Mouse (Mus musculus): ENCODE results near the gene Cldn16. TPM values are rescaled to one million over a fixed set of nuclear protein-coding genes. Genes with fewer than 3 reads are reported as not detected.

The Cldn16 gene
- polyA plus RNA-seq (2015; fragmentation: Nextera tagmentation; extraction: Ambion mirVana), result not detected in 2 replicates

DNA sequence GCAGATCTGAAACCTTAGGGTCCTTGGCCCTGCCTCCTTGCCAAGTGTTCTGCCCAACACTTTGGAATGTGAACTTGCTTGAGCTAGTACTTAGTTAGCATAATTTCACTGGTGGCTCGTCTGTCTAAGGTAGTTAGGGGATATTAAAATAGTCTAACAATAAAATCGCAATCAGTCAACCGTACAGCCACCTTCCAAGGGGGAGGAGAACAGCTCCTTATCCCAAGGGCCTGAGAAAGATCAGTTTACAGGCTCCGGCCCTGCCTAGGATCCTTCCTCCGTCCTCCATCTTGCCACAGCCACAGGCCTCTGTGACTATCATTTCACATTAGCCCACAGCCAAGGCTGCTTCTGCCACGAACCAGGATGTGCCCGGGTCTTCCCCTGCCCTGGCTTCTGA is at the start of gene Cldn16:
TSS of gene Cldn16 (plus strand) at position 301 of the 400 bp plus-strand sequence.
- Histone ChIP-seq H3K27me3 (replicated peaks) (no peaks in the 10 kb centered on the region), H3K4me3 (replicated peaks) (no peak within 1 kb of the TSS), H3K27ac (no peak within 1 kb of the TSS), H3K4me1 (replicated peaks) (no peaks in the 10 kb centered on the region), H3K9ac (no peak within 1 kb of the TSS), H3K9me3 (no peaks in the 10 kb centered on the region), H3K4me2 (replicated peaks) (no peak within 1 kb of the TSS), H3K36me3 (no peaks in the 10 kb centered on the region)
- no peak for ATAC-seq
- 70% methylated on average over 7 of the region's 7 CpGs for WGBS

DNA sequence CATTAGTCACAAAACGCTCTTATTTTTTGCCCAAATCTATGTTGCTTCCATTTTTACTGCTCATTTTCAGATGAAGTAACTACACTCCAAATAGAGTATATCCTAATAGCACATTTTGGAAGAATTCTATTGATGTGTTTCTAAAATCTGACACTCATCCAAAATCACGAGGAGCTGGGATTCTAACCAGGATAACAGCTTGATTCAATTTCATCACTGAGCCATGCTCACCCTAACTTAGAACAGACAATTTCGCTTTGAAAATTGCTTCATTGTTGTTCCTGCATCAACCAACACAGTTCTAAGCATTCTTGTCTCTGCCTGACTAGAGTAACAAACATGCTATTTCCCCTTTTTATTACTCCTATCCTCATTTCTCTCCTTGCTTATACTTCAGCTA is 44.3 kb upstream of the Cldn16 start:
- H3K4me2 ChIP-seq (replicated peaks), result no peak overlapping the region
- H3K9me3 ChIP-seq, result no peaks in the 10 kb centered on the region
- H3K27me3 ChIP-seq (replicated peaks), result no peaks in the 10 kb centered on the region
- no peak for ATAC-seq
- no peak overlapping the region for H3K27ac ChIP-seq
- 79% methylated on average over 3 of the region's 3 CpGs for WGBS
- no peak overlapping the region for H3K9ac ChIP-seq
- H3K36me3 ChIP-seq, result no peaks in the 10 kb centered on the region
- H3K4me1 ChIP-seq (replicated peaks), result no peaks in the 10 kb centered on the region
- no peak overlapping the region for H3K4me3 ChIP-seq (replicated peaks)

GRCm38 (mm10) chr16:26422078-26422477 is 40.9 kb upstream of the Cldn16 start:
- Histone ChIP-seq H3K4me1 (replicated peaks) (no peaks in the 10 kb centered on the region), H3K36me3 (no peaks in the 10 kb centered on the region), H3K27ac (no peak overlapping the region), H3K9me3 (no peaks in the 10 kb centered on the region), H3K4me2 (replicated peaks) (no peak overlapping the region), H3K9ac (no peak overlapping the region), H3K4me3 (replicated peaks) (no peak overlapping the region), H3K27me3 (replicated peaks) (no peaks in the 10 kb centered on the region)
- no peak for ATAC-seq
- WGBS, result 85% methylated on average over 4 of the region's 4 CpGs

DNA sequence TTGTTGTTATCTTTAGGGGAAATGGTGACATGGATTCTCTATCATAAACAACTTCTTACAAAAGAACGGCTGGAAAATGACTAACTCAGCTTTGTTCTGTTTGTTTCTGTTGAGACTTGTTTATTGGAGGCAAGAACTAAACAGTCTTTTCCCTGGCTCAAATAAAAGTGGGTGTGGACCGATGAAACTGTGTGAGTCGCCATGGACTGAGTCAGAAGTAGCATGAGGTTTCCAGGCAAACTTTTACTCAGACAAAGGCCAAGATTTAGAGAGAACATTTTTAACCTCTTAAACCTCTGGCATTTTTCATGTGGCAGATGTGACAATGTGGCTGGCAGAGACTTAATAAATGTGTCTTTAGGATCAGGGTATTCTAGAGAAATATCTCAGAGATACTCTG is 32.7 kb upstream of the Cldn16 start:
- no peak for ATAC-seq
- H3K27me3 ChIP-seq (replicated peaks), result no peaks in the 10 kb centered on the region
- no peaks in the 10 kb centered on the region for H3K4me1 ChIP-seq (replicated peaks)
- no peak overlapping the region for H3K4me3 ChIP-seq (replicated peaks)
- no peaks in the 10 kb centered on the region for H3K9me3 ChIP-seq
- H3K9ac ChIP-seq, result no peak overlapping the region
- H3K36me3 ChIP-seq, result no peaks in the 10 kb centered on the region
- H3K27ac ChIP-seq, result no peak overlapping the region
- 51% methylated on average over 3 of the region's 3 CpGs for WGBS
- H3K4me2 ChIP-seq (replicated peaks), result no peak overlapping the region

- no peak for ATAC-seq
- Histone ChIP-seq H3K27me3 (replicated peaks) (no peaks in the 10 kb centered on the region), H3K4me3 (replicated peaks) (no peak overlapping the region), H3K36me3 (no peaks in the 10 kb centered on the region), H3K9me3 (no peaks in the 10 kb centered on the region), H3K27ac (no peak overlapping the region), H3K4me2 (replicated peaks) (no peak overlapping the region), H3K9ac (no peak overlapping the region), H3K4me1 (replicated peaks) (no peaks in the 10 kb centered on the region)
- 31% methylated on average over 2 of the region's 2 CpGs for WGBS
Measured at GRCm38 (mm10) chr16:26433486-26433885, 29.4 kb upstream of the Cldn16 start.

DNA sequence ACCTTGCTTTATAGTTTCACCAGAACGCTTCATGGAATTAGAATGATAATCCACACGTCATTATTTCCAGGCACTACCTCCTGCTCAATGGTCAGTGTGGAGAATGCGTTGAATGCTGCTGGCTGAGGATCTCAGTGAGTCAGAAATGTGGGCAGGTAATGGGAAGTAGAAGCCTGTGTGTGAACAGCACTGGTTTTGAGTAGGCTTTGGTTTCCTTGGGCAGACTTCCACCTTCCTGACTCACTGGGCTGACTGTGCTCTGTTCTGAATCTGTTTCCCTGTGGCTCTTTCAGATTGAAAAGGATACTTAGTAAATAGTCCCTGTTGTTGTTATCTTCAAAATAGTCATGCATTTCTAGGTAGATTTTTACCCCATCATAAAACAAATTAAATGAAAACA is 22.9 kb upstream of the Cldn16 start:
- no peak for ATAC-seq
- no peaks in the 10 kb centered on the region for H3K9me3 ChIP-seq
- no peaks in the 10 kb centered on the region for H3K27me3 ChIP-seq (replicated peaks)
- no peak overlapping the region for H3K27ac ChIP-seq
- H3K36me3 ChIP-seq, result no peaks in the 10 kb centered on the region
- no peaks in the 10 kb centered on the region for H3K4me1 ChIP-seq (replicated peaks)
- H3K4me2 ChIP-seq (replicated peaks), result no peak overlapping the region
- no peak overlapping the region for H3K9ac ChIP-seq
- H3K4me3 ChIP-seq (replicated peaks), result no peak overlapping the region
- WGBS, result 85% methylated on average over 3 of the region's 3 CpGs

DNA sequence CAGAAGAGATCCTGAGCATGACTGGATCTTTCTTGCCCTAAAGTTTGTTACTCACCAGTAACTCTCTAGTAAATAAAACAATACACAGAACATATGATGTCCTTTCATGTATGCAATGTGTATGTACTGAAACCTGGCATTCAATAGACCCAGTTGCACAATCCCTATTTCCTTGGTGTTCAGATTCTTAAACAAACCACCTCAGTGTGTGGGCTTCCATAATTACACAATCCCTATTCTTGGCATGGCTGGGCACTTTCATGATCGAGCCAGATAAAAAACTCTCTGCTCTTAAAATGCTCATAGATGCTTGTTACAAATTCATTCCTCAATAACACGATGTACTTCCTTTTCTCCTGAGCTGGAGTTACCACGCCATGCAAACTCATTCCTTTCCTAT is 21.8 kb upstream of the Cldn16 start:
- H3K9me3 ChIP-seq, result no peaks in the 10 kb centered on the region
- WGBS, result 80% methylated on average over 3 of the region's 3 CpGs
- H3K27ac ChIP-seq, result no peak overlapping the region
- H3K4me3 ChIP-seq (replicated peaks), result no peak overlapping the region
- ATAC-seq, result no peak
- no peaks in the 10 kb centered on the region for H3K36me3 ChIP-seq
- H3K9ac ChIP-seq, result no peak overlapping the region
- H3K27me3 ChIP-seq (replicated peaks), result no peaks in the 10 kb centered on the region
- H3K4me1 ChIP-seq (replicated peaks), result no peaks in the 10 kb centered on the region
- H3K4me2 ChIP-seq (replicated peaks), result no peak overlapping the region

- ATAC-seq, result no peak
- H3K9ac ChIP-seq, result no peak overlapping the region
- no peak overlapping the region for H3K27ac ChIP-seq
Measured at GRCm38 (mm10) chr16:26444843-26445242, 18.1 kb upstream of the Cldn16 start.

DNA sequence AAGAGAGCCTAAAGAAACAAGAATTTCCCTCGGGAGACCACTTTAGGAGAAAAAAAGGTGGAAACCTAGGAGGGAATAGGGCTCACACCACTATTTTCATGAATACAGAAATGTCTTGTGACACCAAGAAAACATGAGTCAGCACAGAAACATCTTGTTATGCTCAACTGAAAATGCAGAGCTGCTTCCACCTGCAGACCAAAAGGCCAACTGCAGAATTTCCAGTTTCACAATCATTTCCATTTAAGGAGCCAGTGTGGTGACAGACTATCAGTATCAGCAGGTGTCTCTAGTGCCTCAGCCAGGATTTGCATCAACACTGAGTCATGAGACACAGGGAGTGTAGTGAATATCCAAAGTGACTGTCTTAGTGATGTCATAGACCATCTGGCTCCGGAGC is 15.3 kb upstream of the Cldn16 start:
- no peaks in the 10 kb centered on the region for H3K36me3 ChIP-seq
- H3K9me3 ChIP-seq, result no peaks in the 10 kb centered on the region
- H3K4me3 ChIP-seq (replicated peaks), result no peak overlapping the region
- peak; percentile 58; the same call in 1 of the 2 replicates for ATAC-seq
- H3K9ac ChIP-seq, result no peak overlapping the region
- 63% methylated on average over 2 of the region's 2 CpGs for WGBS
- H3K4me1 ChIP-seq (replicated peaks), result no peaks in the 10 kb centered on the region
- no peak overlapping the region for H3K27ac ChIP-seq
- H3K4me2 ChIP-seq (replicated peaks), result no peak overlapping the region
- H3K27me3 ChIP-seq (replicated peaks), result no peaks in the 10 kb centered on the region

More at GRCm38 (mm10) chr16:26444843-26445242, 18.1 kb upstream of the Cldn16 start:
- Histone ChIP-seq H3K4me3 (replicated peaks) (no peak overlapping the region), H3K9me3 (no peaks in the 10 kb centered on the region), H3K27me3 (replicated peaks) (no peaks in the 10 kb centered on the region), H3K36me3 (no peaks in the 10 kb centered on the region), H3K4me1 (replicated peaks) (no peaks in the 10 kb centered on the region), H3K4me2 (replicated peaks) (no peak overlapping the region)

- WGBS, result 40% methylated on average over 3 of the region's 3 CpGs
- Histone ChIP-seq H3K9ac (no peak overlapping the region), H3K27ac (no peak overlapping the region), H3K4me3 (replicated peaks) (no peak overlapping the region), H3K27me3 (replicated peaks) (no peaks in the 10 kb centered on the region), H3K9me3 (no peaks in the 10 kb centered on the region), H3K36me3 (no peaks in the 10 kb centered on the region), H3K4me1 (replicated peaks) (no peaks in the 10 kb centered on the region), H3K4me2 (replicated peaks) (no peak overlapping the region)
- ATAC-seq, result no peak
Measured at GRCm38 (mm10) chr16:26454163-26454562, 8.8 kb upstream of the Cldn16 start.

- H3K27me3 ChIP-seq (replicated peaks), result no peaks in the 10 kb centered on the region
- WGBS, result 67% methylated on average over 2 of the region's 2 CpGs
- no peaks in the 10 kb centered on the region for H3K36me3 ChIP-seq
- H3K4me1 ChIP-seq (replicated peaks), result no peaks in the 10 kb centered on the region
- H3K9ac ChIP-seq, result no peak overlapping the region
- no peaks in the 10 kb centered on the region for H3K9me3 ChIP-seq
- no peak overlapping the region for H3K4me3 ChIP-seq (replicated peaks)
- no peak overlapping the region for H3K27ac ChIP-seq
- no peak overlapping the region for H3K4me2 ChIP-seq (replicated peaks)
- ATAC-seq, result no peak
Measured at GRCm38 (mm10) chr16:26456182-26456581, 6.8 kb upstream of the Cldn16 start.

- no peaks in the 10 kb centered on the region for H3K36me3 ChIP-seq
- H3K9me3 ChIP-seq, result no peaks in the 10 kb centered on the region
- ATAC-seq, result no peak
- no peaks in the 10 kb centered on the region for H3K4me1 ChIP-seq (replicated peaks)
- 88% methylated on average over 4 of the region's 4 CpGs for WGBS
- no peak overlapping the region for H3K27ac ChIP-seq
- H3K9ac ChIP-seq, result no peak overlapping the region
- H3K4me2 ChIP-seq (replicated peaks), result no peak overlapping the region
- no peak overlapping the region for H3K4me3 ChIP-seq (replicated peaks)
- no peaks in the 10 kb centered on the region for H3K27me3 ChIP-seq (replicated peaks)
Measured at GRCm38 (mm10) chr16:26466535-26466934, 3.6 kb downstream of the Cldn16 start.

- 87% methylated on average over 4 of the region's 4 CpGs for WGBS
- Histone ChIP-seq H3K9me3 (no peaks in the 10 kb centered on the region), H3K27me3 (replicated peaks) (no peaks in the 10 kb centered on the region), H3K4me1 (replicated peaks) (no peaks in the 10 kb centered on the region), H3K36me3 (no peaks in the 10 kb centered on the region), H3K4me2 (replicated peaks) (no peak overlapping the region), H3K27ac (no peak overlapping the region), H3K9ac (no peak overlapping the region), H3K4me3 (replicated peaks) (no peak overlapping the region)
- no peak for ATAC-seq
Measured at GRCm38 (mm10) chr16:26471254-26471653, 8.3 kb downstream of the Cldn16 start.

DNA sequence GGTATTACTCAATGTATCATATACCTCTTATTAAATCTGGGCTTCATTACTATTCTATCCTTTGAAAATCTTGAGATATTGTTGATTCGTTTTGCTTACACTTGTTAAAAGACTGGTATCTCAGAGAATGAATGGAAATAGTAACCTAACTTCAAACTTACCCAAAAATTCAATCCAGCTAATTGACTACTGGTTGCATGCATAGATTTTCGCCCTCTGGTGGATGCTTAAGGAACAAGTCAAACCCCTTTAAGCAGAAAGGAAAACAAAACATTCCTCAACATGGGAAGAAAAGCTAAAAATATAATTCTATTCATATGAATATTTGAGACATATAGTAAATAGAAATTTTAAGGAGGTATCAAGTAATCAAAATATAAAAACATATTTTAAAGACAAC is 32.8 kb downstream of the Cldn16 start:
- no peak overlapping the region for H3K9ac ChIP-seq
- ATAC-seq, result no peak

More for the DNA sequence above, 32.8 kb downstream of the Cldn16 start:
- Histone ChIP-seq H3K27ac (no peak overlapping the region), H3K4me3 (replicated peaks) (no peak overlapping the region), H3K27me3 (replicated peaks) (no peaks in the 10 kb centered on the region), H3K36me3 (no peaks in the 10 kb centered on the region), H3K9me3 (no peaks in the 10 kb centered on the region), H3K4me1 (replicated peaks) (no peaks in the 10 kb centered on the region), H3K4me2 (replicated peaks) (no peak overlapping the region)
- 7% methylated on average over 2 of the region's 2 CpGs for WGBS
